Mouse (Mus musculus) gastrocnemius, postnatal 14 days (tissue): ENCODE data around the gene Tbc1d5. TPM values are rescaled to one million over a fixed set of nuclear protein-coding genes. Genes with fewer than 3 reads are reported as not detected.
"Not testable (repeated sequence)": the region's sequence is repeated elsewhere in the genome, so short reads cannot be mapped to it uniquely, and the experiment has no call there.

ENCODE experiments used
- DNase-seq: peaks from one replicate; pipeline ENCODE4 v3.0.0; 2021; ENCODE audit warnings: mixed read lengths
- intact Hi-C: fragments of 180-260 bp; cut with DNase I; formaldehyde crosslinking; loops from one replicate; pipeline ENCODE4 v1.15.1; 2025; ENCODE audit warnings: low total_unique reads
- total RNA-seq, 2 experiments: library from RNA; stranded (reverse); gene quantifications; 2 replicates each; pipeline ENCODE4 v1.2.3; 2021

Tbc1d5 gene
- total RNA-seq, 2 experiments from 2014 or later = 7.3 to 7.6 TPM

DNA sequence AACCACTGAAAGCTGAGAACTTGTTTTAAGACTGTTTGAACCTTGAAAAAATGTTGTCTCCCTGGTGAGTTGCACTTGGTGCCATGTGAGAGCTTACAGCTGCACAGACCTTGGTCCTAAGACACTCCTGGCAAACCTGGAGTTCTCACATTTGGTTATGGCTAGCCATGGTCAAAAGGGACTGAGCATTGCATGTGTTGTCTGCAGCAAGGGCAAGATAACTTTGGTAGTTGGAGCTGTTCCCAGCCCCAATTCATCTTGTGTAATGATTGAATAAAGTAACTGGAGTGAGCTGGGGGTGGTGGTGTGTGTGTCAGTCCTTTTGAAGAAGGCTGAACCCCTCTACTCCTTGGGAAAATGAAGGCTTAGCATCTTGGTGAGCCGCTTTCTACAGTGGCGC, 454.8 kb downstream of the Tbc1d5 start:
- intact Hi-C loops = no loop called here
- DNase-seq = no peak

- intact Hi-C loops = no loop called here
Observed at GRCm38 (mm10) chr17:50717586-50717985, 461.6 kb downstream of the Tbc1d5 start.

GRCm38 (mm10) chr17:50710497-50711222, 468.5 kb downstream of the Tbc1d5 start:
- intact Hi-C loops = no loop called here
- no peak for DNase-seq

More at GRCm38 (mm10) chr17:50717586-50717985, 461.6 kb downstream of the Tbc1d5 start:
- no peak for DNase-seq

- intact Hi-C loops, DNase-seq: not testable (repeated sequence)
Observed at GRCm38 (mm10) chr17:50698410-50698809, 480.7 kb downstream of the Tbc1d5 start.

- DNase-seq = no peak
- intact Hi-C loops = no loop called here
Observed at GRCm38 (mm10) chr17:50688135-50688534, 491.0 kb downstream of the Tbc1d5 start.

DNA sequence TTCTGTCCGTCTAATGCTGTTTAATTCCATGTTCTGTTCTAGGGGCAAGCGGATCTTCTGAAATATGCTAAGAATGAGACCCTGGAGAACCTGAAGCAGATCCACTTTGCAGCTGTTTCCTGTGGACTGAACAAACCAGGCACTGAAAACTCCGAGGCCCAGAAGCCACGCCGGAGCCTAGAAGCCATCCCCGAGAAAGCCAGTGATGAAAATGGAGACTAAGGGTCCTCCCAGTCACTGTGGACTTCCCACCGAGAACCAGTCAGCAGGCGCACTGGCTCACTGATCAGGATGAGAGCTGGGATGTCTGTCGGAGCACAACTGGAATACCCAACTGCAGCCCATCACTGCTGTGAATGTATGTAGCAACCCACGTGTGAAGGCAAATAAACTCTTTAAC, 491.5 kb downstream of the Tbc1d5 start:
- no peak for DNase-seq
- intact Hi-C loops = no loop called here

GRCm38 (mm10) chr17:50684960-50685645, 494.0 kb downstream of the Tbc1d5 start:
- intact Hi-C loops = no loop called here
- DNase-seq = no peak
